Mouse (Mus musculus) MEL-GATA-1-ER (cell line): ENCODE measurements around the gene Dock1.

Experiments used
- DNase-seq: peaks from one replicate; pipeline ENCODE4 v3.0.0-alpha.2; 2012; ENCODE audit warnings: low read depth; ENCODE audit errors: extremely low read depth

Gene Dock1

DNA sequence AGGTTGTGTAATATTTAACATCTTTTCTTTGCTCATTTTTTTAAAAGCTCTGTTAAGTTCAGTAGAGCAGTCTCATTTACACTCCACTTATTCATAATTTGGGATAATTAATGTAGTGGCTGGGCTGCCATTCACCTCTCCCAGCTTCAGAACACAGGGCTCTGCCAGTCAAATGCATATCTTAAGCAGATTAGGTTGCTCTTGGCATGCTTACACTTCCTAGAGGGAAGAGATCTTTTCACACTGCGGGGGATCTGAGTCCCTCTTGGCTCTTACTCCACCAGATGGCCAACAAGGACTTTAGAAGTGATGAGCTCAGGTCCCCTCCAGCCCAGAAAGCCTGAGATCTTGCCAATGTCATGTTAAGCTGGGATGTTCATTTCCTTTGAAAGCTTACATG lies 150.8 kb downstream of the Dock1 start:
- DNase-seq: no peak

- no peak for DNase-seq
Observed at GRCm38 (mm10) chr7:134822006-134822405, 151.6 kb downstream of the Dock1 start.

GRCm38 (mm10) chr7:134823891-134824290 lies 153.4 kb downstream of the Dock1 start:
- no peak for DNase-seq

GRCm38 (mm10) chr7:134840066-134840465 lies 169.6 kb downstream of the Dock1 start:
- no peak for DNase-seq

GRCm38 (mm10) chr7:134842751-134843150 lies 172.3 kb downstream of the Dock1 start:
- no peak for DNase-seq

- DNase-seq: no peak
Observed at GRCm38 (mm10) chr7:134862000-134862399, 191.5 kb downstream of the Dock1 start.

- DNase-seq: no peak
Observed at GRCm38 (mm10) chr7:134864175-134864574, 193.7 kb downstream of the Dock1 start.

DNA sequence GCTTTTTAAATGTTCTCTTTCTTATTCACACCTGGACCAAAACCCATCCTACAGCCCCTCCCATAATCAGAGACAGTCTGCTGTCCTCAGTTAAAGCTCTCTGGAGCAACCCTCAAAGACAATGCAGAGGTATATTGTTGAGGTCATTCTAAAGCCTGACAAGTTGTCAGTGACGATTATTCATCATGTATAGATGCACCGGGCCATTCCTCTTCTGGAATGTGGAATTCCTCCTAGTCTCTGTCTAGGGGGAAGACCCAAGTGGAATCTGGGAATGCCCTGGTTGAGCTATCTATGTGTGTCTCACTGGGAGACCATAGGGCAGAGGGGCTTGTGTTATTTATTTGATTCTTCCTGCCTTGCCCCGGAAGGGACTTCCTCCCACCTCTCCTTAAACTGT lies 202.1 kb downstream of the Dock1 start:
- DNase-seq: no peak

DNA sequence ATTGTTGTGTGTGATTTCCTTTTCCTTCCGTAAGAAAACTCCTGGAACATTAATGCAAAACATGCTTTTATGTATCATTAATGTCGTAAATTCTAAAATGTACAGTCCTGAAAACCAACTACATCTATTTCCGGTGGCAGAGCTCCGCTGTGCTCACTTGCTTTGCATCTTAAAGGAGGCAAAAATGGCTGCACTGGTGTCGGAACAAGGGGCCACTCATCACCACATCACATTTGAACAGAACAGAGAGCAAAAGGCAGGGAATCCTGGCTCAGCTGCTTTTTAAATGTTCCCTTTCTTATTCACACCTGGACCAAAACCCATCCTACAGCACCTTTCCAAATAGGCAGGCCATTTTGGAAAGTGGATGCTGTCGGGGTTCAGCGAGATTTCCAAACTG lies 202.5 kb downstream of the Dock1 start:
- DNase-seq: no peak

- DNase-seq: no peak
Observed at GRCm38 (mm10) chr7:134878985-134879384, 208.5 kb downstream of the Dock1 start.

GRCm38 (mm10) chr7:134880431-134880830 lies 210.0 kb downstream of the Dock1 start:
- DNase-seq: no peak

DNA sequence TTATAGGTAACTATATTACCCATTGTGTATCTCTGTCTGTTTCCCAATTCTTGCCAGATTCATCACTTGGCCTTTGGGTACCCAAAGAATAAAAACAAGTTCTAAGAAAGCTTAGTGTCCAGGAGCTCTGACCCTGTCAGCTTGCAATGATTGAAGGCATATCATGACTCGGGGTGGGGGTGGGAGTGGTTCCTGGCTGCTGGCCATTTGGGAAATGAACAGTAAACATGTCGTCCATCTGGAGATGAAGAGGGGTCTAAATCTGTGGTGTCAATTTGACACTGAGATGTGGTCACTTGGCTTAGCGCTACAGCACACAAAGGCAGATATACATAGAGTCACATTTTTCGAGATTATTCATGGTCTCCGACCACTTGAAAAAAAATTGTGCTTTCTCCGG lies 213.1 kb downstream of the Dock1 start:
- no peak for DNase-seq

DNA sequence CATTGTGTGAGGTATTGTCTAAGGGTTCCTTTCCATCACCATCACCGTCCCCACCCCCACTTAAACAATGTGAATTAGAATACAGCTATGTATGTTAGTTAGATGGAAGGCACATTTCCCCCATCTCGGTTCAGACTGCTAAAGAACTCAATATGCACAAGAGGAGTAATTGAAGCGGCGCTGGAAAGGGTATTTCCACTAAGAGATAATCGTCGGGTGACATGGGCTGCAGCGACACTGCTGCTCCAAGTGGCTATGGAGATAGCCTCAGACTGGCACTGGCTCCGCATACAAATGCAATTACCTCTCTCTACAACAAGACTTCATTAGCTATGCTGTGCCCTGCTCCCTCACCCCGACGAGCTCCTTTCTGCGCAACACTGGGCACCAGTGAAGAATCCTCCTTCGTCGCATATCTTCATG lies 222.0 kb downstream of the Dock1 start:
- DNase-seq: no peak

DNA sequence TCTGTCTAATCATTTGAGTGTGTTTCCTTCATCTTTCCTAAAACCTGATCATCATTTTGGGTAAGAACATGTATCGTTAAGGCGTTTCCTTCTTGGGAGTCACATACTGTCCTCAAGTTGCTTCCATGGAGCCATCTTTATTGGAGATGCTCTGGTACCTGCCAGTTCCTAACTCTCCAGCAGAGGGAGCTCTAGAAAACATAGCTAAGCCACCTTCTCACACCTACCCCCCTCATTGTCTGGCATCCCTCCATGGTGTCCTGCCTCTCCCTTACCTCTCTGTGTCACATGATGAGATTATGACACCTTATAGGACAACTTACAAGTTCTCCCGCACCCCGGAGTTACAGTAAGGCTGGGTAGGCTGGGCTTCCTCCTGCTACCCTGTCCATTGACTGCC lies 222.5 kb downstream of the Dock1 start:
- DNase-seq: no peak

GRCm38 (mm10) chr7:134894604-134895003 lies 224.2 kb downstream of the Dock1 start:
- DNase-seq: no peak

DNA sequence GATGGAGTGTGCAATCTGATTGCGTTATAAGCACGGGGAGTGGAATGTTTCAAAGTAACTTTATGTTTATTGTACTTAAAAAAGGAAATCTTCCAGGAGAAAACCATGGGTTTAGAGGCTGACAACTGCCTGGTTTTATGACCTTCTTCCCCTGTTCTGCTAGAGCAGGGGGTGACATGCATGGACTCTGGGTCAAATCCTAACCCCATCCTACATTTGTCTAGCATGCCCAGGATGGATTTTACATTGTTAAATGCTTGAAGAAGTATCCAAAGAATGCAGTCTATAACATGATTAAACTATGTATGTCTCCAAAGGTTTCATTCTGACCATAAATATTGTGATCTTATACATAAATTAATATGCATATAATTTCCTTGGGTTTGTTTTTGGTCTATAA lies 229.0 kb downstream of the Dock1 start:
- DNase-seq: no peak

GRCm38 (mm10) chr7:134901992-134902391 lies 231.5 kb downstream of the Dock1 start:
- DNase-seq: no peak

GRCm38 (mm10) chr7:134931886-134932285 lies 261.4 kb downstream of the Dock1 start:
- no peak for DNase-seq

DNA sequence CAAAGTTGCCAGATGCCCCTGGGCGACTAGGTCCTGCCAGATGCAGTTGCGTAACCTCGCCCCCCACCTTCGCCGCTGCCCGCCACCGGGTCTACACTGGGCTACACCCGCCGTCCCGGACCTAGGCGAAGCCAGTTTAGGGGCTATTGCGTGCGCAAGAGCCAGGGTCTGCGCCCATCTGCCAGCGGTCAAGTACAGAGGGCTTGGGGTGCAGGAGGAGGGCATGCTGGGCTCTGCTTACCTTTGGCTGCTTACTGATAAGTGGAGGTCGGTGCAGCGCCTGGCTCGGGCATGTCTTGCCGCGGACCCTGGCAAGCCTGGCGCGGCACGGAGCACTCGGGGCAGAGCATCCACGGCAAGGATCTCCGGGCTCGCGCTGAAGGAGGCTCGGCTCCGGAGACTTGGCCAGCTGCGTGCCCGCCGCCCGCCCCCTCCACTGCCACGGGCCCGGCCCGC lies 267.0 kb downstream of the Dock1 start:
- no peak for DNase-seq

GRCm38 (mm10) chr7:134937927-134938609 lies 267.6 kb downstream of the Dock1 start, which contains the start of gene Fam196a:
TSS of gene Fam196a (minus strand) at chr7:134938430.
- DNase-seq: no peak

DNA sequence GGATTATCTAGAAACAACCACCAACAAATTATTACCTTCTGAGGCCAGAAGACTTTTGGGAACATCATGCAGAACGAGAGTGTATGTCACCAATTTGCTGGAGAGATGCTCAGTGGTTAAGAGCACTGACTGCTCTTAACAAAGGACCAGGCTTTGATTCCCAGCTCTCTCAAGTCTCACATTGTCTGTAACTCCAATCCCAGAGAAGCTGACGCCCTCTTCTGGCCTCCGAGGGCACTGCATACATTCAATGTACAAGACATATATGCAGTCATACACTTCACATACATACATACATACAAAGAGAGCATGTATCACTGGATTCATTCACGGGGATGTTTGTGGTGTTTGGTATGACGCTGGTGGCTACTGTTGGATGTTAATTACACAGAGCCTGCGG lies 271.4 kb downstream of the Dock1 start:
- DNase-seq: no peak

GRCm38 (mm10) chr7:134943063-134943462 lies 272.6 kb downstream of the Dock1 start:
- no peak for DNase-seq

- no peak for DNase-seq
Observed at GRCm38 (mm10) chr7:134943701-134944100, 273.2 kb downstream of the Dock1 start.
